Mouse (Mus musculus): ENCODE results near the gene Rnf6.

The Rnf6 gene

DNA sequence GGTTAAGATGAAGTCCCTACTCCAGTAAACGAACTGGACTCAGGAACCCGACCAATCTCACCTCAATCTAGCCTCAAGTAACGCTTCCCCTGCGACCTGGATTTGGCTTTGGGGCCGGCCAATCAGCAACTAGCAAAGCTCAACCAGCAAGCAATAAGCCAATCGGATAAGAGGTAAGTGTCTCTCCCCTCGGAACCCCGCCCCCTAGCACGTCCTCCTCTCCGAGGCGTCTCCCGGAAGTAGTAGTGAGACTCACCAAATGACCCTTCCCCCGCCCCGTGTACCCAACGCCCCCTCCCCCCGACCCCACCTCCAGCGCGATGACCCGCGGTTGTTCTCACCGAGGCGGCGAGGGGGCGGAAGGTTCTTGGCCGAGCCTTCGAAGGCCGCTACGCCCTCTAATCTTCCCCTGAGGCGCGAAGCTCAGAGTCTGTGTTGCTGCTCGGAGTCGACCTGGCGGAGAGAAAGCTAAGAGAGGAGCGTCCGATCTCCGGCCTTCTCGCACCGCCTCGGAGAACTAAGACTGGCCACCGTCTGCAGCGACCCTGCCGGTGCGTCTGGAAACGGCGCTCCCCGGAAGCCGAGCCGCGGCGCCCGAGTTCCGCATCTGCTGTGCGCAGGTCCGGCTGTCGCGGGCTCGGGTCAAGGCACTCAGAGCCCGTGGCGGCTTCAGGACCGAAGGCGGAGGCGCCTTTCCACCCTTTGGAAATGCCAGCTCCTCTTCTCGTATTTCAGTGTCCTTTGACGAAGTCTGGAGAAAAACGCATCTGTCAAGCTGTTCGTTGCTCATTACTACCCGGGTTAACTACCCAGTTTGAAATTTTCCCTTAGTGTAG is at the start of gene Rnf6:
Rnf6 (minus strand) TSS at position 677 of the 836 bp plus-strand sequence.
- peak; percentile 97 for DNase-seq

DNA sequence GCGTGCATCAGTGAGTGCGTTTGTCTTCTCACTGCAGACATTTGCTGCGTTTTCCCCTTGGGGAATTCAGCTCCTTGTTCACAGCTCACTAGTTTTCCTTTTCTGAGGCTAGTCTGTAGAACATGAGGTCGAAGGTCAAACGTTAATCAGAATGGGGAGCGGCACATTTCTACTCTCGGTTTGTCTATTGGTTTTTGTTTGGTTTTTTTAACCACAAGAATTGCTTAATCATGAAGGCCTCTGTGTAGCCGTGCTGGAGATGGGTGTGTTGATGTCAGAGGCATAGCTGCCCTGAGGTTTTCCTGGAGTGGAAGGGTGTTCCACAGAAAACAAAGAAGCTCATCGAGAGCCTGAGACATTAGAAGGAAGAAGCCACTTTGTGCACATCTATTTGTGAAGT is 49.2 kb upstream of the Rnf6 start:
- no peak for DNase-seq

DNA sequence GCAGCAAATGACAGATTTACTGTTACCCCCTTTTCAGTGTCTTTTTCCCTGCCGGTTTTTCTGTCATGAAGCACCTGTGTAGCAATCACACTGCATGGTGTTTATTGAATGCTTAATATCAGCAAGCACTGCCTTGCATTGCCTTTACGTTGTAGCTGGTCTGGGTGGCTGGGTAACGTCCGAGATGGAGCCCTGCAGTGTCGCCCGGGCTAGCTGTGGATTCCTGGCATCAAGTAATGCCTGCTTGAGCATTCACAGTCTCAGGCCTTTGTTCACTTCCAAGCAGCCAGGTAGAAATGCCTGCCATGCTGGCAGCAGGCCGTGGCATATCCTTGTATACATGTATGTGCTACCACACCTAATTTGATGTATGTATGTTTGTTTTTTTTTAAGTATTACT is 46.4 kb upstream of the Rnf6 start:
- DNase-seq, result no peak

DNA sequence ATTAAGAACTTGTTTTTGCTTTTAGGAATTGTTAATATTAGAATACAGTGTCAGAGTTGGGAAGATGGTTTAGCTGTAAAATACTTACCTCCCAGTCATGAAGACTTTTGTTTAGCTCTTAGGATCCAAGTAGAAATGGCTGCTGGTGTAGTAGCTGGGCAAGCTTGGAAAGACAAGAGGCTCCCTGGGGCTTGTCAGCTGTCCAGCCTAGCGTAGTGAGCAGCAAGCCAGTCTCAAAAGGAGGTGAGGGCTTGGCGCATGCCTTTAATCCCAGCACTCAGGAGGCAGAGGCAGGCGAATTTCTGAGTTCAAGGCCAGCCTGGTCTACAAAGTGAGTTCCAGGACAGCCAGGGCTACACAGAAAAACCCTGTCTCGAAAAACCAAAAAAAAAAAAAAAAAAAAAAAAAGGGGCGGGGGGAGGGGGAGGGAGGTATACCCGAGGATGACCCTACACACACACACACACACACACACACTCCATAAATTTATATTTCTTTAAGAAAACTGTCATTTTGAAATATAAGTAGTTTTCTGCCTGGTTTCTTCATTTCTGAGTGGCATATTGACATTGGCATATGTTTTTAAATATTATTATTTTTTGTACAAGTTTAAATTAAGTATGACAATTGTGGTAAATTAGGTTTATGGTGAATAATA is 44.7 kb upstream of the Rnf6 start:
- DNase-seq, result no peak

DNA sequence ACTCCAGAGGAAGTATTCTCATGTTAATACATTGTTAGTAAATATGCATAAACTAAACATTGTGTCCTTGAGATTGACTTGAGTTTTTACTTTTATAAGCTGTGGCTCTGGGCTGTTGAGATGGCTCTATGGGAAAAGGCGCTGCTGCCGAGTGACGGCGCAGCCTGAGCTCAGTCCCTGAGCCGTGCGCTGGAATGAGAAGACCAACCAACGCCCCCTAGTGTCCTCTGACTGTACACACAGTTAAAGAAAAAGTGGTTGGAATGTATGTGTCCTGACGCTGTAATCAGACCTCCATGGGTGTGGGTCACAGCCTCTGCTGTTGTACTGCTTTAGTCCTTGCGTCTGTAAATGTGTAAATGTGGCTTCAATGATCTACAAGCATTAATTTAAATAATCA is 38.6 kb upstream of the Rnf6 start:
- no peak for DNase-seq

DNA sequence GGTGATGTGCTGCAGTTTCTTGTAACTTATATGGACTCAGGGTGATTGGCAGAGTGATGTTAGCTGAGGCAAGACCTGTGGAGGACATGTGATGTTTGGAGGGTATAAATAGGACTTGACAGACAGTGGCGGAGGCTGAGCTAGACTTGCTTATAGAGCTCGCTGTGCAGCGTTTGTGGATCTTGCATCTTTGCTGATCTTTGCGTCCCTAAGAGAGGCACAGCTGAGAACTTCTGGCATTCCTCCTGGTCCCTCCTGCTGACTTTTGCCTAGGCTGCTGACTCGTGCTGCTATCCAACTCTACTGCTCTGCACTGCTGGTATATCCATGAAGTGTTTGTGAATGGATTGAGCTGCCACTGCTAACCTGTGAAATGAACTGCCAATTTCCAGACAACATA is 32.3 kb upstream of the Rnf6 start:
- peak; percentile 36 for DNase-seq

DNA sequence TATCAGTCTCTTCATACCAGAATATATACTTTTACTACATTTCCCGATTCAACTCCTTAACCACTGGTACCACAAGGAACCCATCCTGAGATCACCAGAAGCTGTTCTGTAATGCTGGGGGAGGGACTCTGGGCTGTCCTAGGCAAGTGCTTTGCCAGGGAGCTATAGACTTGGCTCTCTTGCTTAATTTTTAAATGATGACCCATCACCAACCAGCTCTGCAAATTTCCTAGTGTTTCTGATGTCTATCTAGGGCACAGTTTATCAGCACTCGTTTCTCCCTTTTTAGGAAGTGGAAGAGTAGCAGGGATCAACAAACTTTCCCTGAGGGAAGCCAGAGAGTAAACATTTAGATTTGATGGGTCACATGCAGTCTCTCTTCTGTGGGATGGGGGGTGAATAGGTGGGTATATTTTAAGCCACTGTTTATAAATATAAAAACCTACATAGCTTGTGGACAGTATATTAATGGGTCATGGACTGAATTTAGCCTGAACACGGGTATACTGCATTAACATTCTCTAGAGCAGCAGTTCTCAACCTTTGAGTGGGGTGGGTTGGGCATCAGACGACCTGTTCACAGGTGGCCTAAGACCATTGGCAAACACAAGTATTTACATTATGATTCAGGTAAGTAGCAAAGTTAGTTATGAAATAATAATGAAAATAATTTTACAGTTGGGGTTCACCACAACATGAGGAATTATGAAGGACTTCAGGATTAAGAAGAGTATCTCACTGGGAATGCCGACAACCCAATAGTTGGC is 30.5 kb upstream of the Rnf6 start:
- no peak for DNase-seq

DNA sequence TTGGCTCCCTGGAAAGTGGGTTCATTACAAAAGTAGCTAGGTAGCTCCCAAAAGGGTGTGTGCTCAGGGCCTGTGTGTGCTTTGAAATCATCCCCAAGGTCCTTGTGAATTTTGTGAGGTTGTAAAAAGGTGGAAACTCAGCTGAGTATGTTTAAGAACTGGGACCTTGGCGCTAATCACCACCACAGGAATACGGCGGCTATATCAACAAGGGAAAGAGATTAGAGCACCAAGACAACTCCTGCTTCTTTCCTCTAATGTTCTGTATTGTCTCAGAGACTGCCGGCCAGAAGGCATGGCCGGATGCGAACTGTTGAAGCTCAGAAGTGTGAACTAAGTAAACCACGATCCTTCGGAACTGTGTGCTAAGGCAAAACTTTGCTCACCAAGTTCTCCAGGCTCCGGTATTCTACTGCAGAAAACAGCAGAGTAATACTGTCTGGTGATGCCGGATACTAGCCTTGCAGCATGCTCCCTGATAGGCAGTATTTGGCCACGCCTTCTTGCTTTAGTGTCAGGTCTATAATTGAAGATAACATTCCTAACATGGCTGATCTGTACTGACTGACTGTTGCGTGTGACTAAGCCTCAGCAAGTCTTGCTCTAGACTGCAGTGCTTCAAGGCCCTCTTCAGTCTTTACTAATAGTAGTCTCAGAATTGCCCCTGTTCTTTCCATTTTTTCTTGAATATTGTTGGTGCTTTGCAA is 29.2 kb upstream of the Rnf6 start:
- DNase-seq, result no peak

DNA sequence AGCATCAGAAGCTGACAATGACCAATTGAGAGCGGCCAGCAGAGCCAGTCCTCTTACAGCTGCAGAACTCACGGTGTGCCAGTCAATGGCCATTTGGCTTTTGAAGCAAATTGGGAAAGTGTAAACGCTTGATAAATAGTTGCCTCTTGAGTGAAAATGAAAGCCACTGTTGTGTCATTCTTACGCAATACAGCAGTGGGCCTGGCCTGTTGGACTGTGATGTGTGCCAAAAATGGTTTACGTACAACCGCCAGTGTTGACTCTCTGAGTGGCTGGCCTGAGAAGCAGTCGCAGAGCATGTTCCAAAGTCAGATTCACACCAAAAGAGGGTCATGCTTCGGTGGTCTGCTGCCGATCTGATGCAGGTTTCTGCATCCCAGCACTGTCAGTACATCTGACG is 27.4 kb upstream of the Rnf6 start:
- no peak for DNase-seq

DNA sequence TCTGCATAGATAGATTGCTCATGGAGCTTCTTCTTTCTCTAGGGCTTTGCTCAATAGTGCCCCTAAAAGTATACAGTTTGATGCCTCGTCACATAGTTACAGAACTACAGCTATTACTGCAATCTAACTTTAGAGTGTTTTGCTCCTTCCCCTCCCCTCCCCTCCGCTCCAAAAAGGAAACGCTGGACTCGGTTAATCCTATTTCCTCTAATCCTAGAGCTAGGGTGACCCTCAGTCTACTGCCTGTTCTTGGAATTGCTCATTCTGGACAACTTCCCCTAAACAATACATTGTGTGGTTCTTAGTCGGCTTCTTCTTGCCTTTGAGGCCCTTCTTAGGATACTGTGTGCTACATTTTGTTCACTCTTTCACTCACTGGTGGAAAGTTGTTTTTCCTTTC is 26.4 kb upstream of the Rnf6 start:
- DNase-seq, result no peak

DNA sequence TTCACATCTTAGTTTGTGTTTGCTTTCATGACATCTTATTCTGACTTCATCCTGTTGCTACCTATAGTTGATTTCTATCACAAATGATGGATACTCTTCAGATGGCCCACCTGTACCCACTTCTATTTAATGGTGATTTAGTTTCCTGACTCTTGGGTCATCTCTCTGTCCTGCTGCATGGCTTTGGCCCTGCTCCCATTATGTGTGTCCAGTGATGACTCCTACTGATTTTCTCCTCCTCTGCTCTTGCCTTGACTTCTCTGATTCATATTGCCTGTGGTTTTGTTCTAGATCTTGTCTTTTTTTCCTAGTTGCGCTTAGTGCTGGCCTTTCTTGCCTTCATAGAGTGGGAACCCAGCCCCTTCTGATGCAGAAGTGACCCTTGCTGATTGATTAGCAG is 25.0 kb upstream of the Rnf6 start:
- no peak for DNase-seq

DNA sequence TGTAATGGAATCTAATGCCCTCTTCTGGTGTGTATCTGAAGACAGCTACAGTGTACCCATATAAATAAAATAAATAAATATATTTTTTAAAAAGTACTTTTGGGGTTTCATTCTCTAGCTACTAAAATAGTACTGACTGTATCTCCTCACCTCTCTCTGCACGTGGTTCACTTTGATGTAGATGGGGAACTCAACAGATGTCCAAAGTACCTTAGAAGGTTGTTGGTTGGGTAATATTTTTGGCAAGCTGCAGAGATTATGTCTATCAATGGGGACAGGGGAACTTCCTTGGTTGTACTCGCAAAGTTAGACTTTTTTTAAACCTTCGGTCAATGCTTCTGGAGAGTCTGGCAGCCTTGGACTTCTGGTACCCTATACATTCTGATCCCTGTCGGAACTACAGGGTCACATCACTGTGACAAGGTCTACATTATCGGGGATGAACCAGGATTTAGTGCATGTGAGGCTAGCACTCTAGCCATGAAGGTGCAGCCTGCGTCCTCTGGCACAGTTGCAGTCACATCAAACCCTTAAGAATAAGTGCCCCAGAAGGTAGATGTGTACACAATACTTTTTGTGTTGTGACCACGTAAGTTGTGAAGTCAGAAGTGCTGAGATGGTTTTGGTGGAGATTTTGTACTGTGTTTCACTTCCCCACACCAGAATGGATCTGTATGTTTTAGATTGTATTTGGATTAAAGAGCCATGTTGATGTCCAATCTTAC is 24.5 kb upstream of the Rnf6 start:
- DNase-seq, result no peak

DNA sequence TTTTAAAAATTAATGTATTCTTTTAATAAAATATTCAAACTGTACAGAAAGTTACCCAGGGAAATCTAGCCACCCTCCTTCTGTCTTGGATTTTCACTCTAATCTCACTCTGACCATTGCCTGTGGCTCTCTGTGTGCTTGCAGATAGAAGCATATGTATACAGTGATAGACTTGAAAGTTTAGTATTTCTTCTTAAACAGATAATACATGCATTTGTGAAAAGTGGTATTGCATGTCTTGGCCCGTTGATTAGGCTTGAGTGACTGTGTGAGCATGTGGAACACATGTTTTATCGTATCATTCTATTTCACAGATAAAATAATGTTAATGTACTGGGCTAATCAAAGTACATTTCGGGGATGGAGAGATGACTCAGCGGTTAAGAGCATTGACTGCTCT is 23.8 kb upstream of the Rnf6 start:
- no peak for DNase-seq

DNA sequence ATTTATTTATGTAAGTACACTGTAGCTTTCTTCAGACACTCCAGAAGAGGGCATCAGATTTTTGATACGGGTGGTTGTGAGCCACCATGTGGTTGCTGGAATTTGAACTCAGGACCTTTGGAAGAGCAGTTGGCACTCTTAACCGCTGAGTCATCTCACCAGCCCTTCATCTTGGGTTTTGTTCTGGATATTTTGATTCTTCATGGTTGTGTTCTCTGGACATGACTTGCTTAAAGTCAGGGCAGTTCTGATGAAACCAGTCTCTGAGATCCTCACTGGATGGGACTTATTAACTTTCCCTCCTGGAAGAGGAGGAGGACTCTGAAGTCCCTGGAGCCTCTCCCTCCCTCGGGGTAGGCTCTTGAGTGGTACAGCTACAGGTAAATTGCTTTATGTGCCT is 19.8 kb upstream of the Rnf6 start:
- DNase-seq, result no peak

DNA sequence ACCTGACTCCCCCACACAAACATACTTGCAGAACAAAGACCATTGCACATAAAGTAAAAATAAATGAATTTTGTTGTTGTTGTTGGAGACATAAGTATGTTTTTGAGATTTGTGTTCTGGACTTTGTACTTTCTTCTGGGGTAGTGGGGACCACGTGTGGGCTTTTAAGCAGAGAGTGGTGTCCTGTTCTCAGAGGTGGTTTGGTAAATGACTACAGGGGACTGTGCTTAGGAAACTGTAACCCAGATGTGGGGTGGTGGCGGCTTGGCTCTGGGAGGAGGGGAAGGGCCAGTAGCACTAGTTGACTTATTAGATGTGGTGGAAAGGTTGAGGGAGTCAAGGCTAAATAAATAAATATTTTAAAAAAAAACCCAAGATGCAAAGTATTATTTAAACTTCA is 19.4 kb upstream of the Rnf6 start:
- no peak for DNase-seq

DNA sequence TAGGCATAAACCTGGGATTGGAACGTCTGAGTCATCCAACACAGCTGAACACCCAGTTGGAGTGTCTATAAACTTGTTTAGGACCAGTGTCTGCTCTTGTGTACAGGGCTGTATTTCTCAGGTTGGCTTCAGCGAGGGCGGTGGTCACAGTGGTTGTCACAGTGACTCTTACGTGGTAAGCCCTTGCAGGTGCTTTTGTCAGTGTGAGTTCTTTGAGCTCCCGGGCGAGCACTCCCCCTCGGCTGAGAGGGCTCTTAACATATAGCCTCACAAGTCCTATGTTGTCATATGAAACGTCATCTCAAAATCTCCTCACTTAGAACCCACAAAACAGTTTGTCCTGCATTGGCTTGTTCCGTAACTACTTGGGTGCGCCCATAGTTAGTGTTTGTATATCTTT is 16.9 kb upstream of the Rnf6 start:
- DNase-seq, result no peak

DNA sequence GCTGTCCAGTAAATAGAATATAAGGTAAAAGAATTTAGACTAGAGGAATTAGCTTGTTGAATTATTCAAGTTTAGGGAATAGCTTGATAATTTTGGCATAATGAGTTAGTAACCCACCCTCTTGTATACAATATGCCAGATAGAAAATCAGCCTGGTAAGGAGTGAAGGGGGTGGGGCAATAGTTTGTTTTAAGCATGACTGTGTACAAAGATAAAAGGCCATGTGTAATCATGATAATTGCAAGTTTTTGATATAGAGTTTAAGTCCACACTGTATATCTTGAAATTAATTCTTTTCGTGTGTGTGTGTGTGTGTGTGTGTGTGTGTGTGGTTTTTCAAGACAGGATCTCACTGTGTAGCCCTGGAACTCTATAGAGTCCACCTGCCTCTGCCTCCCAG is 13.0 kb upstream of the Rnf6 start:
- DNase-seq, result no peak

DNA sequence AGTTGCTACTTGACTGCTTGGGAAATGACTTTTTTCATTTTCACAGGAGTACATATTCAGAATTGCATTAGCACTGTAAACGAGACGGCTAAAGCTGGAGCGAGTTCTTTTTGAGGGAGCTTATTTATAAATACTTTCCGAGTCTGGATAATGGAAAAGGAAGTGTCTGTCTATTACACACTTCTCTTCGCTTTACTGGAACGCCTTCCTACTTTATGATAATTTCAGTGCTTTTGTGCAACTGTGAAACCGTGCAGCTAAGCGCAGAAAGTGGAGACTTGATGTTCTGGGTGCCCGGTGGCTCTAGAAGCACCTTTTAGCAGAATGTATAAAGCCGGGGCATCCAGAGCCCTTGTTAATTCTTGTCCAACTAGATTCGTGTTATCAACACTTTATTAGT is 11.5 kb upstream of the Rnf6 start:
- DNase-seq, result no peak

DNA sequence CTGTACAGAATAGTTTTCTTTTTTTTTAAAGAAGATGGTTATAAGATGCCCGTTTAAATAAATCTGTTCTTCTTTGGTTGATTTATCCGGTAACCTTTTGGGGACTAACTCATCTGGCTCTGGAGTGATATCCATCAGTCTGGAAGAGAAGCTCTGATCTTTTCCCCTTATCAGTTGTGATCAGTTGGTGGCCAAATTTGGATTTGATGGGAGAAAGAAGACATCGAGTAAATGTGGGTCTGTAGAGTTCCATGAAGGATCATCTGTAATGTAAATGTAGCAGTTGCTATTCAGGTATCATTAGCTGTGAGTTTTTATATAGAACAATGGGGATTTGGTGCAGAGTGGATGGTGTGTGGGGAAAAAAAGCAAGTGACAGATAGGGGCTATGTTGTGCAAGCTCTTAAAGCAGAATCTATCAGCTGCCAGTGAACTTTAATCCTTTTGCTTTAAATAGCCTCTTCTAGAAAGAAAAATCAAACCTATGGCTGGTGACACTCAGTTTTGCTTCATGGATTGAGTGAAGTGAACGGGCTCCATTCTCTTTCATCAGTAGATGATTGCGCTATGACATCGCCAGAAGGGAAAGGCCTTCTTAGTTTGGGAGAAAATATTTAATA is 10.8 kb upstream of the Rnf6 start:
- no peak for DNase-seq

DNA sequence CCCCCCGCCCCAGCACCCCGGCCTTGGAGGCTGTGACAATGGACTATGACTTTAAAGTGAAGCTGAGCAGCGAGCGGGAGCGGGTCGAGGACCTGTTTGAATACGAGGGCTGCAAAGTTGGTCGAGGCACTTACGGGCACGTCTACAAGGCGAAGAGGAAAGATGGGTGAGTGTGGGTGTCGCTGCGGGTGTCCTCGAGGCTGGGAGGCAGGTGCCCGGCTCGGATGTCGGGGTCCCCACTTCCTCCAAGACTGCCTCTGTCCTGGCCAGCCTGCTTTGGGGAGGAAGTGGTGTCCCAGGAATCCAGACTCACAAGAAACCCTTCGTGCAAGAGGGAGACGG is 10.3 kb upstream of the Rnf6 start:
- peak; percentile 37 for DNase-seq

DNA sequence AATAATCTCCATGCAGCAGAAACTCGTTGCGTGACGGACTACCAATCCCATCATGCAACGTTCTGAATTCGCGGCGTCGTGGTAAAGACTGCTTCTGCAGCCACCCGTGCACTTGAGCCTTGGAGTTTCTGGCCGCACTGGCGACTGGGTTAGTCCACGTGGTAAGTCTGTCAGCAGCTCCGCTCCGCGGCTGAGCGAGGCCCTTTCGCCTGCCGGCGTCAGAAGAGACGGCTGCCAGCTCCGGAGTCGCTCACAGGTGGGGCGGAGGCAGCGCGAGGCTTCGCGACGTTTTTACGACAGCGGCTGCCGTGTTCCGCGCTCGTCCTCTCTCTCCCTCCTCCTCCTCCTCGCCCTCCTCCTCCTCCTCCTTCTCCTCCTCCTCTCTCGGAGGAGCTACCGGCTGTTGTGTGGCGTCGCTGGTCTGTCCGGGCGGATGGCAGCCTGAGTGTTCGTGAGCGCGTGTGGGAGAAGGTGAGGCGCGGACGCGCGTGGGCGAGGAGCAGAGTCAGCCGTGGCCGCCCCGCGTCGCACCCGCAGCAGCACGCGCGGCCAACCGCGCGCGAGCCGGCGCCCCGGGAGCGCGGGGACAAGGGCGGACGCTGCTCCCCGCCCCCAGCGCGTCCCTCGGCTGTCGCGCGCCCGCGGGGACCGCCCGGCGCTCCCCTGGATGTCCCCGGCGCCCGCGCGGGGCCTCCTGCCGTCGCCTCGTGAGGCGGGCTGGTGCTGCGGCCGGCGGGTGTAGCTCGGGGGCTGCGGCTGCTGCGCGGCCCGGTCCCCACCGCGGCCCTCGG is 9.7 kb upstream of the Rnf6 start, which contains the start of gene Cdk8:
Cdk8 (plus strand) TSS at position 367 of the 791 bp plus-strand sequence.
- peak; percentile 95 for DNase-seq

Data from right cerebral cortex, adult 18-20 months (tissue).